Mouse (Mus musculus): Measurements from ENCODE around the gene Chmp5. TPM values are rescaled to one million over a fixed set of nuclear protein-coding genes. Genes with fewer than 3 reads are reported as not detected.
"Not testable (repeated sequence)": the region's sequence is repeated elsewhere in the genome, so short reads cannot be mapped to it uniquely, and the experiment has no call there.

Chmp5 gene
- polyA plus RNA-seq, 1 experiment from 2014 or later: 109 TPM

DNA sequence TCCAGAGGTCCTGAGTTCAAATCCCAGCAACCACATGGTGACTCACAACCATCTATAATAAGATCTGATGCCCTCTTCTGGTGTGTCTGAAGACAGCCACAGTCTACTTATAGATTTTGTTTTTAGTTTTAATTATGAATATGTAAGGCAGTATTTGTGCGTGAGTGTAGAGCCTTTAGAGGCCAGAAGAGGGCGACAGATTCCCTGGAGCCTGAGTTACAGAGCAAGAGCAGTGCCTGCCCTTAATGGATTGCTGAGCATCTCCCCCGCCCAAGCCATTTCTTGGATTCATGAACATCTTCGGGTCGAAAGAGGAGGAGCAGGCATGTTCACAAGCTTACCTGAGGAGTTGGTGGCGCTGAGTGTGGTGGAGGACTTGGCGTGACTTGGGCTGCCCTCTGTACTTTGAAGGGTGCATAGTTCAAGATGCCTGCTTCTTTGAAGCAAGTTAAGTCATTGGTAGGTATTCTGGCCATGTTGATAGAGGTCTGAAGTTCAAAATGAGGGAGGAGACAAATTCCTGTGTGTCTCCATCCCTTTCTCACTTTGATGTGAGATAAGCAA is 31.5 kb upstream of the Chmp5 start:
- WGBS: 90% methylated on average over 7 of the region's 7 CpGs
- H3K9me3 ChIP-seq (replicated peaks; ENCODE audit: control insufficient read depth, low read length): no peaks in the 10 kb centered on the region
- H3K4me2 ChIP-seq (ENCODE audit: low read depth, low read length): no peak overlapping the region
- 0 out of 2 replicates have a peak, but pooled peaks cover 3% of the 10 kb centered on the region for H3K4me1 ChIP-seq (ENCODE audit: control insufficient read depth, insufficient read depth, low read length)
- ATAC-seq (ENCODE audit: insufficient read depth, low FRiP score): no peak
- H3K36me3 ChIP-seq (ENCODE audit: control insufficient read depth, insufficient read depth, low read length): no peaks in the 10 kb centered on the region
- H3K27ac ChIP-seq (ENCODE audit: low read length): no peak overlapping the region
- no peak overlapping the region for H3K9ac ChIP-seq (ENCODE audit: low read length)
- H3K27me3 ChIP-seq (ENCODE audit: control insufficient read depth, insufficient read depth, low read length): no peaks in the 10 kb centered on the region
- H3K4me3 ChIP-seq (replicated peaks; ENCODE audit: low read length): no peak overlapping the region

DNA sequence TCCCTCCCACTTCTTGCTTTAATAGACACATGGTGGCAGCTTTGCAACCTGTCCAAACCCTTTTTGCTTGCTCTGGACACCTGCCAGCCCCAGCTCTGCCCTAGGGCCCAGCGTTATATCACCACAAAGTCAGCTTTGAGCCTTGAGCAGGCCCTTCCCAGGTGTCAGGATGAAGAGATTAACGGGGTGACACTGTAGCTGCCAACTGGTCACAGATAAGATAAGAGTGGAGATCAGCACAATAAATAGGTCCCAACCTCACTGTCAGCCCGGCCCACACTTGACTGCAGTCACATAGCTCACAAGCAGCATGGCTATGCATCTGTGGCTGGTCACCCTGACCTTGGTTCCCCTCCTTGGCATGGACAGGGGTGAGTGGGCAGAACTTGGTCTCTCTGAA is 28.4 kb upstream of the Chmp5 start, which contains the start of gene Spink4:
Spink4 (plus strand) TSS at position 268 of the 400 bp plus-strand sequence.
- H3K4me2 ChIP-seq (ENCODE audit: low read depth, low read length): no peak within 1 kb of the TSS
- H3K27ac ChIP-seq (ENCODE audit: low read length): peak within 1 kb of the TSS; percentile 19; the same call in 1 of the 2 replicates
- H3K36me3 ChIP-seq (ENCODE audit: control insufficient read depth, insufficient read depth, low read length): no peaks in the 10 kb centered on the region
- H3K9ac ChIP-seq (ENCODE audit: low read length): no peak within 1 kb of the TSS
- peak; percentile 77; the same call in 1 of the 2 replicates for ATAC-seq (ENCODE audit: insufficient read depth, low FRiP score)
- 0 out of 2 replicates have a peak, but pooled peaks cover 3% of the 10 kb centered on the region for H3K4me1 ChIP-seq (ENCODE audit: control insufficient read depth, insufficient read depth, low read length)
- H3K9me3 ChIP-seq (replicated peaks; ENCODE audit: control insufficient read depth, low read length): no peaks in the 10 kb centered on the region
- no peak within 1 kb of the TSS for H3K4me3 ChIP-seq (replicated peaks; ENCODE audit: low read length)
- WGBS: 13% methylated on average over 3 of the region's 3 CpGs
- no peaks in the 10 kb centered on the region for H3K27me3 ChIP-seq (ENCODE audit: control insufficient read depth, insufficient read depth, low read length)

DNA sequence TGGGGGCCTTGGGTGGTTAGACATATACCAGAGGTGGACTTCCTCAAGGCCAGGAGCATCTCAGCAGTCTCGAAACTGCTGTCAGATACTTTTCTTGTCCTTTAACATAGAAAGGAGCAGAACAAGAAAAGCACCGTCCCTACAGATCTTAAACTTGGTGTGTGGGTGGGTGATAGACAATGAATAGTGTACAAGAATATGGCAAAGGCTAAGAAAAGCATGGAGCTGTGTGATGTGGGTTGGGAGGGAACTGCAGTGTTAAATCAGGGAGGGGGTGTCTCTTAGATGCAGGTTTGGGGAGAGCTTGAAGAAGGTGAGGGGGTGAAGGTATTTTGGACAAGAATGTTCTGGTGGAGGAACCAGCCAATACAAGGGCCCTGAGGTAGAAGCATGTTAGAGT is 27.6 kb upstream of the Chmp5 start:
- WGBS: 71% methylated on average over 2 of the region's 2 CpGs
- no peaks in the 10 kb centered on the region for H3K36me3 ChIP-seq (ENCODE audit: control insufficient read depth, insufficient read depth, low read length)
- H3K4me1 ChIP-seq (ENCODE audit: control insufficient read depth, insufficient read depth, low read length): 0 out of 2 replicates have a peak, but pooled peaks cover 3% of the 10 kb centered on the region
- H3K9ac ChIP-seq (ENCODE audit: low read length): no peak overlapping the region
- H3K4me2 ChIP-seq (ENCODE audit: low read depth, low read length): no peak overlapping the region
- no peak overlapping the region for H3K27ac ChIP-seq (ENCODE audit: low read length)
- no peak for ATAC-seq (ENCODE audit: insufficient read depth, low FRiP score)
- H3K27me3 ChIP-seq (ENCODE audit: control insufficient read depth, insufficient read depth, low read length): no peaks in the 10 kb centered on the region
- no peaks in the 10 kb centered on the region for H3K9me3 ChIP-seq (replicated peaks; ENCODE audit: control insufficient read depth, low read length)
- H3K4me3 ChIP-seq (replicated peaks; ENCODE audit: low read length): no peak overlapping the region

DNA sequence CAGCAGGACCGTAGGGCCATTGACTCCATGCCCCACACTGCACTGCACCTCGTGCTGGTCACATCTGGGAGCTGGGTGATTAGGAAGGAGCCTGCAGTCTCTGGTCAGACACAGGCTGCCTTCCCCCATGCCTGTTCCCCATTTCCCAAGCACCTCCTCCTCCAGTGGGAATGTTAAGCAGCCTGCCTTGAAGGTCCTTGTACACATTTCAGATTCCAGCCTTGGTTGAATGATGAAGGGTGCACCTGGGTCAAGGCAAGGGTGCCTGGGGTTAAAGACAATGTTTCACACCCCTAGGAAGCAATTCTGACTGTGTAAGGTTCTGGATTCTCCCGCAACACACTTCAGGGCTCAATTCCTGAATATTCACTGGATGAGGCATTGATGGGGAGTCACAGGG is 26.9 kb upstream of the Chmp5 start:
- WGBS: 51% methylated on average over 3 of the region's 3 CpGs

GRCm38 (mm10) chr4:40923087-40923651 is 25.0 kb upstream of the Chmp5 start:
- 71% methylated on average over 6 of the region's 6 CpGs for WGBS
- ATAC-seq (ENCODE audit: insufficient read depth, low FRiP score): no peak
- no peak overlapping the region for H3K9ac ChIP-seq (ENCODE audit: low read length)

More for the DNA sequence above, 26.9 kb upstream of the Chmp5 start:
- H3K4me3 ChIP-seq (replicated peaks; ENCODE audit: low read length): no peak overlapping the region
- H3K27ac ChIP-seq (ENCODE audit: low read length): no peak overlapping the region
- H3K36me3 ChIP-seq (ENCODE audit: control insufficient read depth, insufficient read depth, low read length): no peaks in the 10 kb centered on the region
- no peaks in the 10 kb centered on the region; the same call in 1 of the 2 replicates for H3K9me3 ChIP-seq (replicated peaks; ENCODE audit: control insufficient read depth, low read length)
- no peak for ATAC-seq (ENCODE audit: insufficient read depth, low FRiP score)
- no peaks in the 10 kb centered on the region for H3K27me3 ChIP-seq (ENCODE audit: control insufficient read depth, insufficient read depth, low read length)
- no peak overlapping the region for H3K9ac ChIP-seq (ENCODE audit: low read length)
- H3K4me1 ChIP-seq (ENCODE audit: control insufficient read depth, insufficient read depth, low read length): 0 out of 2 replicates have a peak, but pooled peaks cover 3% of the 10 kb centered on the region
- no peak overlapping the region for H3K4me2 ChIP-seq (ENCODE audit: low read depth, low read length)

GRCm38 (mm10) chr4:40925568-40925967 is 22.6 kb upstream of the Chmp5 start:
- Histone ChIP-seq H3K27ac (ENCODE audit: low read length) (no peak overlapping the region), H3K4me1 (ENCODE audit: control insufficient read depth, insufficient read depth, low read length) (no peaks in the 10 kb centered on the region), H3K9ac (ENCODE audit: low read length) (no peak overlapping the region), H3K4me2 (ENCODE audit: low read depth, low read length) (no peak overlapping the region), H3K4me3 (replicated peaks; ENCODE audit: low read length) (no peak overlapping the region), H3K36me3 (ENCODE audit: control insufficient read depth, insufficient read depth, low read length) (no peaks in the 10 kb centered on the region), H3K27me3 (ENCODE audit: control insufficient read depth, insufficient read depth, low read length) (no peaks in the 10 kb centered on the region), H3K9me3 (replicated peaks; ENCODE audit: control insufficient read depth, low read length) (no peaks in the 10 kb centered on the region; the same call in 1 of the 2 replicates)
- ATAC-seq (ENCODE audit: insufficient read depth, low FRiP score): no peak
- 48% methylated on average over 3 of the region's 3 CpGs for WGBS

More at GRCm38 (mm10) chr4:40923087-40923651, 25.0 kb upstream of the Chmp5 start:
- no peaks in the 10 kb centered on the region for H3K27me3 ChIP-seq (ENCODE audit: control insufficient read depth, insufficient read depth, low read length)
- 0 out of 2 replicates have a peak, but pooled peaks cover 3% of the 10 kb centered on the region for H3K4me1 ChIP-seq (ENCODE audit: control insufficient read depth, insufficient read depth, low read length)
- H3K27ac ChIP-seq (ENCODE audit: low read length): no peak overlapping the region
- H3K4me2 ChIP-seq (ENCODE audit: low read depth, low read length): no peak overlapping the region
- H3K9me3 ChIP-seq (replicated peaks; ENCODE audit: control insufficient read depth, low read length): no peaks in the 10 kb centered on the region; the same call in 1 of the 2 replicates
- no peak overlapping the region for H3K4me3 ChIP-seq (replicated peaks; ENCODE audit: low read length)
- H3K36me3 ChIP-seq (ENCODE audit: control insufficient read depth, insufficient read depth, low read length): no peaks in the 10 kb centered on the region

DNA sequence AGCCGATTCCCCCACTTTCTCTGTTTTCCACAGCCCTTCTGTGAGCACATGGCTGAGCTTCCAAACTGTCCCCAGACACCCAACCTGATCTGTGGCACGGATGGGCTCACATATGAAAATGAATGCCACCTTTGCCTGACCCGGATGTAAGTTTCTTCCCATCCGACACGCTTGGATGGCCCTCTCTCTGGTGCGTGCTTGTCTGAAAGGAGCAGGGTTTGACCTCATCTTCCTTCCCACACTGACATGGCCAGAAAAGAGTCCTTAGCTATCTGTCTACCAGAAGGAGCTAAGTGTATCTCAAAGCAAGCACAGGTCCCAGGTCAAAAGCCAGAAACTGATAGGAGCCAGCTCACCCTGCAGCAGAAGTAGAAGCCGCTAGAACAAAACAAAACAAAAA is 19.2 kb upstream of the Chmp5 start:
- Histone ChIP-seq H3K4me3 (replicated peaks; ENCODE audit: low read length) (no peak overlapping the region), H3K36me3 (ENCODE audit: control insufficient read depth, insufficient read depth, low read length) (no peaks in the 10 kb centered on the region; the same call in 1 of the 2 replicates), H3K4me1 (ENCODE audit: control insufficient read depth, insufficient read depth, low read length) (no peaks in the 10 kb centered on the region), H3K4me2 (ENCODE audit: low read depth, low read length) (no peak overlapping the region), H3K27me3 (ENCODE audit: control insufficient read depth, insufficient read depth, low read length) (no peaks in the 10 kb centered on the region), H3K9me3 (replicated peaks; ENCODE audit: control insufficient read depth, low read length) (no peaks in the 10 kb centered on the region; the same call in 1 of the 2 replicates), H3K9ac (ENCODE audit: low read length) (no peak overlapping the region; the same call in 1 of the 2 replicates), H3K27ac (ENCODE audit: low read length) (no peak overlapping the region)
- no peak for ATAC-seq (ENCODE audit: insufficient read depth, low FRiP score)
- whole genome bisulfite sequencing: 89% methylated on average over 7 of the region's 7 CpGs

DNA sequence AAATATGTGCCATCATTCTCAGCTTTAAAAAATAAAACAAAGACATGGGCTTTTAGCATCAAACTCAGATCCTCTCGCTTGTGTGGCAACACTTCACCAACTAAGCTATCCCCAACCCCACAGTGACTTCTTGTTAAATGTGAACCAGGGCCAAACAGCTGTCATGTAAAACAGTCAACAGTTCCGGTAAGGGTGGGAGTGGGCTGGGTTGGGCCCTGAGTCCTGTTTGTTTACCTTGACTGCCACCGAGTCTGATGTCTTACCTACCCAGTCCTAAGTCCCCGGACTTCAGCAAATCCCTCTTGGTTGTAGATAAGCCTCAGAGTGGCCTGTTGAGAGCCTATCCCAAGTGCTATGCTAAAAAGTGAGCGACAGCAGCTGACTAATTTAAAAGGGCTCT is 14.5 kb upstream of the Chmp5 start:
- no peak for ATAC-seq (ENCODE audit: insufficient read depth, low FRiP score)
- Histone ChIP-seq H3K9ac (ENCODE audit: low read length) (no peak overlapping the region), H3K36me3 (ENCODE audit: control insufficient read depth, insufficient read depth, low read length) (peaks cover 23% of the 10 kb centered on the region), H3K4me3 (replicated peaks; ENCODE audit: low read length) (no peak overlapping the region), H3K27ac (ENCODE audit: low read length) (no peak overlapping the region), H3K27me3 (ENCODE audit: control insufficient read depth, insufficient read depth, low read length) (no peaks in the 10 kb centered on the region), H3K4me1 (ENCODE audit: control insufficient read depth, insufficient read depth, low read length) (no peaks in the 10 kb centered on the region), H3K4me2 (ENCODE audit: low read depth, low read length) (no peak overlapping the region), H3K9me3 (replicated peaks; ENCODE audit: control insufficient read depth, low read length) (no peaks in the 10 kb centered on the region)
- 73% methylated on average over 5 of the region's 5 CpGs for WGBS

DNA sequence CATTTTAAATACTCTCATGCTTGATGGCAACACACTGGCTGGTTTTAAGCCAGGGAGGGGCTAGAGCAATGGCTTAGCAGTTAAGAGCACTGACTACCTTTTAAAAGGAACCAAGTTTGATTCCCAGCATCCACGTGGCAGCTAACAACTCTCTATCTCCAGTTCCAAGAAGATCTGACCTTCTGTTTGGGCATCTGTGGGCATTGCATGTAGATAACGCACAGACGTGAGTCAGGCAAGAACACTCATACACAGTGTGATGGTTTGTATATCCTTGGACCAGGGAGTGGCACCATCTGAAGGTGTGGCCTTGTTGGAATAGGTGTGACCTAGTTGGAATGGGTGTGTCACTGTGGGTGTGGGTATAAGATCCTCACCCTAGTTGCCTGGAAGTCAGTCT is 13.8 kb upstream of the Chmp5 start:
- not testable (repeated sequence) for H3K9ac ChIP-seq (ENCODE audit: low read length); H3K9me3 ChIP-seq (replicated peaks; ENCODE audit: control insufficient read depth, low read length); H3K4me3 ChIP-seq (replicated peaks; ENCODE audit: low read length); H3K27me3 ChIP-seq (ENCODE audit: control insufficient read depth, insufficient read depth, low read length); H3K27ac ChIP-seq (ENCODE audit: low read length); ATAC-seq (ENCODE audit: insufficient read depth, low FRiP score); H3K4me1 ChIP-seq (ENCODE audit: control insufficient read depth, insufficient read depth, low read length); H3K4me2 ChIP-seq (ENCODE audit: low read depth, low read length)
- WGBS: 77% methylated on average over 3 of the region's 3 CpGs
- H3K36me3 ChIP-seq (ENCODE audit: control insufficient read depth, insufficient read depth, low read length): peaks cover 29% of the 10 kb centered on the region
